Mouse (Mus musculus) midbrain, embryonic 12.5 days (tissue): ENCODE results near the gene Gm14862. TPM values are rescaled to one million over a fixed set of nuclear protein-coding genes. Genes with fewer than 3 reads are reported as not detected.

Experiments used
- ATAC-seq: fragments of 200-750 bp; cut with Nextera tagmentation; 2 replicates; pipeline ENCODE4 v1.8.0; 2017; ENCODE audit warnings: low read depth, moderate TSS enrichment, moderate library complexity; ENCODE audit not compliant: low FRiP score
- H3K27ac ChIP-seq: fragments of 300-500 bp; sonication (generic); replicated peaks from 2 replicates; pipeline ENCODE4 v1.5.1; 2016; ENCODE audit warnings: mild to moderate bottlenecking
- H3K27me3 ChIP-seq: fragments of 300-500 bp; sonication (generic); 2 replicates; pipeline ENCODE4 v1.6.1; 2016; ENCODE audit warnings: mild to moderate bottlenecking
- H3K36me3 ChIP-seq: fragments of 300-500 bp; sonication (generic); 2 replicates; pipeline ENCODE4 v1.6.1; 2016
- H3K4me1 ChIP-seq: fragments of 300-500 bp; sonication (generic); 2 replicates; pipeline ENCODE4 v1.6.1; 2016
- H3K4me2 ChIP-seq: fragments of 300-500 bp; sonication (generic); replicated peaks from 2 replicates; pipeline ENCODE4 v1.6.1; 2016; ENCODE audit warnings: mild to moderate bottlenecking, moderate library complexity
- H3K4me3 ChIP-seq: fragments of 300-500 bp; sonication (generic); 2 replicates; pipeline ENCODE4 v1.5.1; 2016; ENCODE audit warnings: mild to moderate bottlenecking
- H3K9ac ChIP-seq: fragments of 300-500 bp; sonication (generic); replicated peaks from 2 replicates; pipeline ENCODE4 v1.6.1; 2016; ENCODE audit warnings: mild to moderate bottlenecking, moderate library complexity
- H3K9me3 ChIP-seq: fragments of 300-500 bp; sonication (generic); 2 replicates; pipeline ENCODE4 v1.6.1; 2016; ENCODE audit warnings: mild to moderate bottlenecking
- WGBS: fragments of 180-500 bp; shearing (Covaris S2); methylation state at CpG from one replicate; pipeline ENCODE4 v1.1.7; 2016; 5-methylcytosine and 5-hydroxymethylcytosine counted together
- polyA plus RNA-seq: library from polyadenylated mRNA; unstranded; fragments of >200 nt; fragmentation: Nextera tagmentation; extraction: Ambion mirVana; gene quantifications from 2 replicates; pipeline ENCODE4 v1.2.1, GENCODE M21; 2016

The Gm14862 gene
- polyA plus RNA-seq, 1 experiment from 2014 or later: 0.56 TPM

DNA sequence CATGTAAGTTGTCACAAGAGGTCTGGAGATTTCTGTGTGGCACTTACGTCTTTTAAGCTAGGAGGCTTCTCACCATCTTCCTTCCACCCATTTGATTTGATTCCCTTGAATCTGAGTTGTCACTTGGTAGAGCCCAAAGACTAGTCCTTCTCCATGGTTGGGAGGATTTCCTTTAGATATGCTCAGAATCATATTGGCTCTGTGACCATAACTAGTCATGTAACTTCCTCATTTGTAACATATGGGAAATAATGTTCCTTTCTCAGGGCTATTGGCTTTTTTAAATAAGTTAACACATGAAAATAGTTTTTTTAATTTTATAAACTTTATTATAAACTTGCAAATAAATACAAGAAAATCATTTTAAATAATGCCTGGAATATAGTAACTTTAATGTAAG is 2.6 kb upstream of the Gm14862 start:
- Histone ChIP-seq H3K9ac (no peak overlapping the region), H3K36me3 (no peaks in the 10 kb centered on the region), H3K9me3 (no peaks in the 10 kb centered on the region), H3K27me3 (no peaks in the 10 kb centered on the region), H3K4me3 (no peak overlapping the region), H3K4me1 (no peaks in the 10 kb centered on the region), H3K27ac (no peak overlapping the region), H3K4me2 (no peak overlapping the region)
- no peak for ATAC-seq
- WGBS: 79% methylated on average over 1 of the region's 1 CpGs

DNA sequence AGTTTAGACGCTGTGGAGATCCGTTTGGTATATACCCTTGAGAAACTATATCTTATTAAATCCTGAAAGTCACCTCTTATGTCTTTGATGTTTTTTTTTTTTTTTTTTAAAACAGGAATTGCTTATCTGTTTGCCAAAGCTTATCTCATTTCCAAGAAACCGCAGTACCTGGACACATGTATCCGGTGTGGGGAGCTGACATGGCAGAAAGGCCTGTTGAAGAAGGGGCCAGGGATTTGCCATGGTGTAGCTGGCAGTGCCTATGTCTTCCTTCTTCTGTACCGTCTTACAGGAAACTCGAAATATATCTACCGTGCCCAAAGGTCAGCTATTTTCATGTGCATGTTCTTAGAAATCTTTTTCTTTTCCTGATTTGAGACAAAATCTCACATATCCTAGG is 1.1 kb upstream of the Gm14862 start:
- H3K27ac ChIP-seq: no peak overlapping the region
- H3K9me3 ChIP-seq: no peaks in the 10 kb centered on the region
- no peaks in the 10 kb centered on the region for H3K4me1 ChIP-seq
- H3K36me3 ChIP-seq: no peaks in the 10 kb centered on the region
- H3K4me2 ChIP-seq: no peak overlapping the region
- H3K4me3 ChIP-seq: no peak overlapping the region
- 94% methylated on average over 7 of the region's 7 CpGs for WGBS
- ATAC-seq: no peak
- no peak overlapping the region for H3K9ac ChIP-seq
- no peaks in the 10 kb centered on the region for H3K27me3 ChIP-seq

DNA sequence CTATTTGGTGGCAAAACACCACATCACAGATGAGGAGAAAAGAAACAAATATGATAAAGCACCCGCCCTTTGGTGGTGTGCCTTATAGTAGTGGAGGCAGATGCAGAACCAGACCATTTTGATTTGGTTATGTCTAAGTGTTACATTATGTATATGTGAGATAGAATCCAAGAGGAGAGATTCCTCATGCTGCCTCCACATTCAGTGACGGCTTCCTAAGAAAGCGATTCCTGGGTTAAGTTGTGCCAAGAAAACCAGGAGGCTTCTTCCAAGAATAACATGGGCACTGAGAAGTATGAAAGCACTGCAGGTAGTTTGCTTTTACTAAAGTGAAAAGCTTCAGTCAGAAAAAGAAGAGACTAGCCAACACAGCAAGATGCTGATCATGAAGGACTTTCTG is 1.8 kb downstream of the Gm14862 start:
- no peaks in the 10 kb centered on the region for H3K9me3 ChIP-seq
- no peaks in the 10 kb centered on the region for H3K4me1 ChIP-seq
- no peaks in the 10 kb centered on the region for H3K27me3 ChIP-seq
- H3K4me2 ChIP-seq: no peak overlapping the region
- no peaks in the 10 kb centered on the region for H3K36me3 ChIP-seq
- no peak overlapping the region for H3K9ac ChIP-seq
- H3K27ac ChIP-seq: no peak overlapping the region
- no peak for ATAC-seq
- no peak overlapping the region for H3K4me3 ChIP-seq
- WGBS: 88% methylated on average over 3 of the region's 3 CpGs

- Histone ChIP-seq H3K4me1 (no peaks in the 10 kb centered on the region), H3K9ac (no peak overlapping the region), H3K36me3 (no peaks in the 10 kb centered on the region), H3K4me2 (no peak overlapping the region), H3K27me3 (no peaks in the 10 kb centered on the region), H3K9me3 (no peaks in the 10 kb centered on the region), H3K4me3 (no peak overlapping the region), H3K27ac (no peak overlapping the region)
- ATAC-seq: no peak
- WGBS: 82% methylated on average over 10 of the region's 10 CpGs
Observed at GRCm38 (mm10) chrX:9253990-9254389, 2.7 kb downstream of the Gm14862 start.

DNA sequence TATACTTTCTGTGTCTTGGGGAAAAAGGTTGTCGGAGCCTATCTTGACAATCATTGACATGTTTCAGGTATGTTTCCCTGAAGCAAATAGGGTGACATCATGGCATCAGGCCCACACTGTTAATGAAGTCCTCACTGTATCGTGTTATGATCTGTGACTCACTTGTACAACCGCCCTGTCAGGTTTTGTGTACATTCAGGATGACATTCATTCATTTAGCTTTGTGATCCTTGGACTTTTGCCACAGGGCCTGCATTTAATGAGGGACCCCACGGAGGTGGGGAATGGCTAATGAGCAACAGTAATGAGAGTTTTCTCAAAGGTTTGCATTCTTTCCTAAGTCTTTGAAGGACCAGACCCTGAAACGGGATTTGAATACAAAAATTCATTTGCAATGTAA is 7.8 kb downstream of the Gm14862 start:
- WGBS: 62% methylated on average over 5 of the region's 5 CpGs
- no peak overlapping the region for H3K9ac ChIP-seq
- no peak overlapping the region for H3K4me3 ChIP-seq
- no peaks in the 10 kb centered on the region for H3K27me3 ChIP-seq
- no peaks in the 10 kb centered on the region for H3K9me3 ChIP-seq
- H3K27ac ChIP-seq: no peak overlapping the region
- ATAC-seq: peak; percentile 69; the same call in 1 of the 2 replicates
- no peak overlapping the region for H3K4me2 ChIP-seq
- no peaks in the 10 kb centered on the region for H3K36me3 ChIP-seq
- no peaks in the 10 kb centered on the region for H3K4me1 ChIP-seq

- no peaks in the 10 kb centered on the region for H3K9me3 ChIP-seq
- no peak overlapping the region for H3K9ac ChIP-seq
- no peak overlapping the region for H3K4me2 ChIP-seq
- H3K4me1 ChIP-seq: no peaks in the 10 kb centered on the region
- 0 out of 2 replicates have a peak overlapping the region, but pooled peaks have one; percentile 10 for H3K27ac ChIP-seq
- H3K27me3 ChIP-seq: no peaks in the 10 kb centered on the region
- no peaks in the 10 kb centered on the region for H3K36me3 ChIP-seq
- H3K4me3 ChIP-seq: no peak overlapping the region
- WGBS: 72% methylated on average over 12 of the region's 12 CpGs
- 0 out of 2 replicates have a peak, but pooled peaks have one; percentile 27 for ATAC-seq
Observed at GRCm38 (mm10) chrX:9244603-9245336, 11.9 kb downstream of the Gm14862 start.

- H3K4me3 ChIP-seq: no peak overlapping the region
- no peaks in the 10 kb centered on the region for H3K9me3 ChIP-seq
- H3K4me1 ChIP-seq: no peaks in the 10 kb centered on the region
- no peak overlapping the region for H3K9ac ChIP-seq
- H3K4me2 ChIP-seq: no peak overlapping the region
- no peak overlapping the region for H3K27ac ChIP-seq
- H3K27me3 ChIP-seq: no peaks in the 10 kb centered on the region
- ATAC-seq: no peak
- WGBS: 74% methylated on average over 8 of the region's 8 CpGs
- H3K36me3 ChIP-seq: no peaks in the 10 kb centered on the region
Observed at GRCm38 (mm10) chrX:9243381-9243864, 13.3 kb downstream of the Gm14862 start.

DNA sequence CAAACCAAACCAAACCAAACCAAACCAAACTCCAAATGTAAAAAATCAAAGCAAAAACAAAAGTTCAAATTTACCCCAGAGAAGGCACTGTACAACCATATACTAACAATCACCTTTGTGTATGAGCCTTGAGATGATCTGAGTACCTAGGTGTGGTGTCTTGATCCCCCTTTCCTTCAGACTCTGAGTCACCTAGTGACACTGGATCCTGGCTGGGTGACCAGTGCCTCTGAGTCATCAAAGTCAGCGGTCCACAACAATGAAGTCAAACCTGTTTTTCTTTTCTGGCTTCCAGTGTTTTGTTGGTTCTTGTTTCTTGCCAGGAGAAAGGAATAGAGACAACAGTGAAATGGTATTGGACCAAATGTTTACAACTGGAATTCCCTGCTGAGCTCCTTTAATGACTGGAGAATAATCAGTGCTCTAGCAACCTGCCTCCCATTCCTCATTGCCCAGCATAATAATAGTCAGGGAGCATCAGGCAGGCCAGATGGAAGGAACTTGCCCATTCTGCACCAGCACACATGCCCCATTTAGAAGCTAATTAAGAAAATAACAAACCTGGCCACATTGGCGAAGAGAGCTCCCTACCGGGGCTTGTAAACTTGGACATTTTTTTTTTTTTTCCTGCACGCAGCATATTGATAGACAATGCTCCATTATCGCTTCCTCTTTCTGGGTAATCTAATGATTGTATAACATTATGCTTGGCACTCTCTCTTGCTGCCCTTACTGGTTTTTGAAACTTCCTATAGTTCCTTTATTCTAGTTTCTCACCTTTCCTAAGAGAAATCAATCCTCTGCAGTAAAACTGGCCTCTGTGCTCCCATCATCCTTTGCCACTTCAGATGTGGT is 15.7 kb downstream of the Gm14862 start:
- Histone ChIP-seq H3K27ac (no peak overlapping the region), H3K4me2 (no peak overlapping the region), H3K9ac (no peak overlapping the region), H3K4me3 (no peak overlapping the region), H3K36me3 (no peaks in the 10 kb centered on the region), H3K27me3 (no peaks in the 10 kb centered on the region), H3K4me1 (no peaks in the 10 kb centered on the region), H3K9me3 (no peaks in the 10 kb centered on the region)
- ATAC-seq: no peak
- 81% methylated on average over 5 of the region's 5 CpGs for WGBS

DNA sequence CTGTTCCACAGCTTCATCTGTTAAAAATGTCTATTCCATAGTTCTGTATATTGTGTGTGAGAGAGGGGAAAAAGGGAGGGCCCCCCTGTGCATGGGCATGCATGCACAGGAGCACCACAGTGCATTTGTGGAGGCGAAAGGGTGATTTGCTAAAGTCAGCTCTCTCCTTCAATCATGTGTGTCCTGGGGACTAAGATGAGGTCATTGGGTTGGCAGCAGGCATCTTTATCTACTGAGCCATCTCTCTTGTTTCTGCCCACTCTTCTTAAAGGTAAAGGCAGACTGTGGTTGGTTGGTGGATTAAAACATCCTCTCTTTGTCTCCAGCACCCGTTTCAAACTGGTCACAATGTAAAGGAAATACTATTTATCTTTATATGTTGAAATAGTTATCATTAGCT is 29.6 kb downstream of the Gm14862 start:
- ATAC-seq: no peak
- no peaks in the 10 kb centered on the region for H3K4me1 ChIP-seq
- no peaks in the 10 kb centered on the region for H3K27me3 ChIP-seq
- WGBS: 67% methylated on average over 2 of the region's 2 CpGs
- H3K4me2 ChIP-seq: no peak overlapping the region
- no peaks in the 10 kb centered on the region for H3K36me3 ChIP-seq
- no peaks in the 10 kb centered on the region for H3K9me3 ChIP-seq
- no peak overlapping the region for H3K9ac ChIP-seq
- no peak overlapping the region for H3K4me3 ChIP-seq
- H3K27ac ChIP-seq: no peak overlapping the region

GRCm38 (mm10) chrX:9222412-9223221 is 34.1 kb downstream of the Gm14862 start:
- no peak overlapping the region for H3K9ac ChIP-seq
- no peak overlapping the region for H3K27ac ChIP-seq
- no peaks in the 10 kb centered on the region for H3K27me3 ChIP-seq
- H3K9me3 ChIP-seq: no peaks in the 10 kb centered on the region
- ATAC-seq: no peak
- H3K4me1 ChIP-seq: no peaks in the 10 kb centered on the region
- no peaks in the 10 kb centered on the region for H3K36me3 ChIP-seq
- H3K4me2 ChIP-seq: no peak overlapping the region
- 88% methylated on average over 3 of the region's 3 CpGs for WGBS
- H3K4me3 ChIP-seq: no peak overlapping the region

DNA sequence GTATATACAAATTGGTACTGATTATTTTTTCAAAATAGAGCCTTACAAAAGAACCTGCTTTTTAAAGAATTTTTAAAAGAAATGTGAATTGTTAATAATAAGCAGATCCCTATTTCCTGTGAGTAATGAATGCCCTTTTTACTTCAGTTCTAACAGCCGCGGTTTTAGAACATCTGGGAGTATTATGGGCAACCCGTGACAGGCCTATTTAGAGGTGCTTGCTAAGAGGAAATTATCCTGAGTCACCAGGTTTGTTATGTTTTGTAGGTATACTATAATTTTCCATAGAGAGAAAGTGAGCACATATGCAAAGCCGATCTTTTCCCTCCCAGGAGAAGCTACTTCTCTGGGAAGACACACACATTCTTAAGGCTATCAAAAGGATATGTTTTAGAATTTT is 35.0 kb downstream of the Gm14862 start:
- Histone ChIP-seq H3K36me3 (no peaks in the 10 kb centered on the region), H3K9ac (no peak overlapping the region), H3K27ac (no peak overlapping the region), H3K4me2 (no peak overlapping the region), H3K9me3 (no peaks in the 10 kb centered on the region), H3K4me1 (no peaks in the 10 kb centered on the region), H3K4me3 (no peak overlapping the region), H3K27me3 (no peaks in the 10 kb centered on the region)
- 89% methylated on average over 4 of the region's 4 CpGs for WGBS
- ATAC-seq: no peak

DNA sequence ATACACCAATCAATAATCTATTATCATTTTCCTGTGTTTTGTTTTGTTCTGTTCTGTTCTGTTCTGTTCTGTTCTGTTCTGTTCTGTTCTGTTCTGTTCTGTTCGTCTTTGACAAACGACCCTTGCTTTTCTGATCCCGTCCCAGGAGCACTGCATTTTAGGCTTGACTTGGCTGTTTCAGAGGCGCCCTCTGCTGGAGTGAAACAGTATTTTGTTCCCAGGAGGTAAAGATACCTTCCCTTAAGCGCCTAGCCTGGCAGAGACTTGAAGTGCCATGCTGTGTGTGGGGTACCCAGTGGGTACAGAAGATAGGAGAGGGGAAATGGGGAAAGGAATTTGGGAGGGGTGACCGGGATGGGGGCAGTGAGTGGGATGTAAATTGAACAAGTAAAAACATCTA is 35.5 kb downstream of the Gm14862 start:
- no peaks in the 10 kb centered on the region for H3K4me1 ChIP-seq
- H3K9me3 ChIP-seq: no peaks in the 10 kb centered on the region
- no peaks in the 10 kb centered on the region for H3K27me3 ChIP-seq
- 32% methylated on average over 6 of the region's 6 CpGs for WGBS
- no peak for ATAC-seq
- no peak overlapping the region for H3K4me3 ChIP-seq
- no peaks in the 10 kb centered on the region for H3K36me3 ChIP-seq
- no peak overlapping the region for H3K27ac ChIP-seq
- no peak overlapping the region for H3K9ac ChIP-seq
- H3K4me2 ChIP-seq: no peak overlapping the region
